Mouse (Mus musculus): ENCODE results near the gene Gm11938. TPM values are rescaled to one million over a fixed set of nuclear protein-coding genes. Genes with fewer than 3 reads are reported as not detected.
"Not testable (repeated sequence)": the region's sequence is repeated elsewhere in the genome, so short reads cannot be mapped to it uniquely, and the experiment has no call there.

Gene Gm11938
- total RNA-seq (2021) = not detected
- long read RNA-seq, experiment 1 = 0 reads
- long read RNA-seq, experiment 2 = 0 reads

DNA sequence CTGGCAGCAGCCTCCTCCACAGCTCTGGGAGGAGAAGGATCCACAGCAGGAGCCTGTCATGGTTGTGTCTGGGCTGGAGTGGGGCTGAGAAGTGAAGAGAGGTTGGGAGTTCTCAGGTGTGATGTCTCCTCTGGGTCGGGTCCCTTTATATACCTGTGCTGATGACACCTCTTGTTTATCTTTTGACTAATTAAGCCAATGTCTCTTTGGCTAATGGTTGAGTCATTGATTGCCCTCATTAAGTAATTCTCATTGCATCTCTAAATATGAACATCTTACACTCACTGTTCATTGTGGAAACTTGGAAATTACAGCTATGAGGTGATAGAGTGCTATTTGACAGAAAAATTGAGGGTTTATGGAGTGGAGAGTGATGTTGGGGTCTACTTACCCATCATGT is at the start of gene Gm11938:
TSS of gene Gm11938 (minus strand) at position 101 of the 400 bp plus-strand sequence.
- DNase-seq (ENCODE audit: low spot score) = not testable (repeated sequence)

DNA sequence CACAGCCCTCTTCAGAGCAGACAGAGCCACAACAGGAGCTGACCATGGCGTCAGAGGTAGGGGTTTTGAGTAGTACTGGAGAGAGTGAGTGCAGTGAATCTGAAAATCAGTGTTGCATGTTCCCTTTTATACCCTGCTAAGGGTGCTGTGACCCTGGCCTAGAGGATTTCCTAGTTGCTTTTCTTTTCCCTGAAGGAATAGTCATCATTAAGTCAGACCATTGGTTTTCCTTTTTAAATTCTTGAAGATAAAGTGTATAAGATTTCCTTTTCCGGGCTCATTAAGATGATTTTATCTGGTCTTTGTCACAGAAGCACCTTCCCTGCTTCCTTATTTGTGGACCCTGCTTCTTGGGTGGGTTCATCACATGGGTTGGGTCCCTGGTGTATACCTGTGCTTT is 47.0 kb upstream of the Gm11938 start, which contains the start of gene Gm11555:
TSS of gene Gm11555 (minus strand) at position 101 of the 400 bp plus-strand sequence.
- no peak for DNase-seq (ENCODE audit: low spot score)

- no peak for DNase-seq (ENCODE audit: low spot score)
These were observed 43.3 kb upstream of the Gm11938 start for GRCm38 (mm10) chr11:99646444-99646843.

DNA sequence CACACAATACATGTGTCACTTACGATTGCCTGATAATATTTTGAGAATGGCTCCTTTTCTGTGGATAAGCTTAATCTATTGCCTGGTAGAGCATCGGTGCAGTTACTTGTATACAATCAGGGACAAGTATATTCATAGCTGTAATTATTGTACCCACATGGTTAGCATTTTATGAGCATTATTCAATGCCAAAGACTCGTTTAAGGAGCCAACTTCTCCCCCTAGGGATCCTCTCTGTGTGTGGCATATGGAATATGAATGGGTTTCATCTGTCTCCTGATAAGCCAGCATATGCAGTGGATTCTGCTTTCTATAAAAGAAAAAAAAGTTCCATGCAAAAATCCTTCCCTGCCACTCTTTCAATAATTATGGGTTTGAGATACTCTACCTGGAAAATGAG is 41.2 kb upstream of the Gm11938 start:
- no peak for DNase-seq (ENCODE audit: low spot score)

DNA sequence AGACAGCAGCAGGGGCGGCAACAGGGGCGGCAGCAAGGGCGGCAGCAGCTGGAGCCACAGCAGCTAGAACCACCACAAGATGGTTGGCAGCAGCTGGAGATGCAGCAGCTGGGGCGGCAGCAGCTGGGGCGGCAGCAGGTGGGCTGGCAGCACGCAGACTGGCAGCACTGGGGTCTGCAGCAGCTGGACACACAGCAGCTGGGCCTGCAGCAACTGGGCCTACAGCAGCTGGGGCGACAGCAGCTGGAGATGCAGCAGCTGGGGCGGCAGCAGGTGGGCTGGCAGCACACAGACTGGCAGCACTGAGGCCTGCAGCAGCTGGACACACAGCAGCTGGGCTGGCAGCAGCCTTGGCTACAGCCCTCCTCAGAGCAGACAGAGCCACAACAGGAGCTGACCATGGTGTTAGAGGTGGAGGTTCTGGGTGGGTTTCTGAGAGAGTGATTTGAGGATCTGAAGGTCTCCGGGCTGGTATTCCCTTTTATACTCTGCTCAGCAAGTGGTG is 40.6 kb upstream of the Gm11938 start, which contains the start of gene Krtap4-7:
TSS of gene Krtap4-7 (minus strand) at position 455 of the 505 bp plus-strand sequence.
- DNase-seq (ENCODE audit: low spot score) = not testable (repeated sequence)

GRCm38 (mm10) chr11:99640926-99641325 is 37.8 kb upstream of the Gm11938 start:
- no peak for DNase-seq (ENCODE audit: low spot score)

DNA sequence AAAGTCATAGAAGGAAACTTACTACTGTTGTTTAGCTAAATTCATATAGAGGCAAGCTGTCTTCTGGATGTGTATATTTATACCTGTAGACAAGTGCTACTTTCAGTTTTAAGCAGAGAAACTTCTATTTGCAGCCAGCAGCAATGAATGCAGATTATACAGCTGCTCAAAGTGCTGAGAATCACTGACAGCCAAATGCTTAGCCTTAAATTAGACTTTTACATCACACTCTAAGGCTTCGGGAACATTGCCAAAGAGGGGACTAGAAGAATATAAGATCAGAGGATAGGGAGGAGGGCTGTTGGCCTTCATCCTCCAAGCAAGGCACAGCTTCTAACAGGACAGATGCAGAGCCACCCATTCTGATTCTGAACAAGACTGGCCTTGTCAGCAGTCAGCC is 34.0 kb upstream of the Gm11938 start:
- no peak for DNase-seq (ENCODE audit: low spot score)

DNA sequence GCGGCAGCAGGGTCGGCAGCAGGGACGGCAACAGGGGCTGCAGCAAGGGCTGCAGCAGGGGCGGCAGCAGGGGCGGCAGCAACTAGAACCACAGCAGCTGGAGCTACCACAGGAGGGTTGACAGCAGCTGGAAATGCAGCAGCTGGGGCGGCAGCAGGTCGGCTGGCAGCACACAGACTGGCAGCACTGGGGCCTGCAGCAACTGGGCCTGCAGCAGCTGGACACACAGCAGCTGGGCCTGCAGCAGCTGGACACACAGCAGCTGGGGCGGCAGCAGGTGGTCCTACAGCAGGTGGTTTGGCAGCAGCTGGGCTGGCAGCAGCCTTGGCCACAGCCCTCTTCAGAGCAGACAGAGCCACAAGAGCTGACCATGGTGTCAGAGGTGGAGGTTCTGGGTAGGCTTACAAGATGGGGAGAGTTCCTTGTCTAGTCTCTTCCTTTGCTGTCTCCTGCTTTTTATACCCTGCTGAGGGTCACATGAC is 31.6 kb upstream of the Gm11938 start, which contains the start of gene Krtap4-2:
TSS of gene Krtap4-2 (minus strand) at position 432 of the 482 bp plus-strand sequence.
- DNase-seq (ENCODE audit: low spot score) = no peak

DNA sequence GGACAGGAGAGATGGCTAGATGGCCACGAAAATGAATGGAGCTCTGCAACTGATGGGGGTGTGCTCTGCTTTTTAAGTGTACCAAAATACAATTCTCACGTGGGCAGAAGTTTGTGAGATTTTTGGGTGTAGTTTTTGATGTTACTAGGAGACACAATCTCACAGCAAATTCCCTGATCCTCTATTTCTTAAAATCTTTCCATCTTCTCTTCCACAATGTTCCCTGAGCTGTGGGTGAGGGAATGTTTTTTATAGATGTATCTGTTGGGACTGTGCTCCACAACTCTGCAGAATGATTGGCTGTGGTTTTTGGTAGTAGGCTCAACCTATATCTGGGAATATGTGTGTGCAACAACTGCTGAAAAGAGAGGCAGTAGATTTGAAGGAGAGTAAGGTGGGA is 30.2 kb upstream of the Gm11938 start:
- no peak for DNase-seq (ENCODE audit: low spot score)

DNA sequence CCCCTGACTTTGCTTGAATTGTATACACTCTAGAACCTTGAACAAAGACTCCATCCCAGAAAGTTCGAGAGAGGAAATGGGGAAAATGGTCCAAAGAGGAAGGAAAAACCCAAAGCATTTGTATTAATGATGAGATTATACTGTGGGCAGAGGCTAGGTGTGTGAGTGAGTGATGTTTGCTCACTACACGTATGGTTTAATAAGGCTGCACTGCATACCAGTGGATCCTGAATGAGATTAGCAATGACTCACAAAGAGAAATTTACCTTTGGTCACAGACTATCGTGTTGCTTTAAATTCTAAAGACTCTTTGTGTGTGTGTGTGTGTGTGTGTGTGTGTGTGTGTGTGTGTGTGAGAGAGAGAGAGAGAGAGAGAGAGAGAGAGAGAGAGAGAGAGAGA is 27.8 kb upstream of the Gm11938 start:
- no peak for DNase-seq (ENCODE audit: low spot score)

DNA sequence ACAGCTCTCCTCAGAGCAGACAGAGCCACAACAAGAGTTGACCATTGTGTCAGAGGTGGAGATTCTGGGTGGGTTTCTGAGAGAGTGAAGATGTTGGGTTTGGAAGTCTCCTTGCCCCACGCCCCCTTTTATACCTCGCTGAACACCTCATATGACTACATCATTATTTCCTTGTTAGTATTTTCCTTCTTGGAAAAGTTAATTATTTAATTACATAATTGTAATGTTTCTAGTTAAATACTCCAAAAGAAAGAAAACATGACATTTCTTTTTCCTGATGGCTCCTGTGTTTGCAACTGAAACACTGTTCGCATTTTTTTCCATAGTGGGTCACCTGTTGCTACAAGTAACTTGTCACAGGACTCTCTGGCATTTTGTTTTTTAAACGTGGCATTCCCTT is 25.0 kb upstream of the Gm11938 start, which contains the start of gene Krtap4-1:
TSS of gene Krtap4-1 (minus strand) at position 101 of the 400 bp plus-strand sequence.
- no peak for DNase-seq (ENCODE audit: low spot score)

DNA sequence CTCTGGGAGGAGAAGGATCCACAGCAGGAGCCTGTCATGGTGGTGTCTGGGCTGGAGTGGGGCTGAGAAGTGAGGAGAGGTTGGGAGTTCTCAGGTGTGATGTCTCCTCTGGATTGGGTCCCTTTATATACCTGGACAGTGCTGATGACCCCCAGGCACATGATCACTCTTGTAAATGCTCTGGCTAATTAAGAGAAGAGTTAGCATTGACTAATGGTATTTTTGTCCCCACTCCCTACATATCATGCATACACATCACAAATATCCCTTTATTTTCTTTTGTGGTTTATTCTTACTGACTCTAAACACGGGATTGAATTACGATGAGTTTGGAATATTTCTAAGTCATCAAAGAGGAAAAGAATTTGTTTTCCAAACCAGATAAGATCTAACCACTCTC is 17.2 kb upstream of the Gm11938 start, which contains the start of gene Gm11562:
TSS of gene Gm11562 (minus strand) at position 101 of the 400 bp plus-strand sequence.
- no peak for DNase-seq (ENCODE audit: low spot score)

DNA sequence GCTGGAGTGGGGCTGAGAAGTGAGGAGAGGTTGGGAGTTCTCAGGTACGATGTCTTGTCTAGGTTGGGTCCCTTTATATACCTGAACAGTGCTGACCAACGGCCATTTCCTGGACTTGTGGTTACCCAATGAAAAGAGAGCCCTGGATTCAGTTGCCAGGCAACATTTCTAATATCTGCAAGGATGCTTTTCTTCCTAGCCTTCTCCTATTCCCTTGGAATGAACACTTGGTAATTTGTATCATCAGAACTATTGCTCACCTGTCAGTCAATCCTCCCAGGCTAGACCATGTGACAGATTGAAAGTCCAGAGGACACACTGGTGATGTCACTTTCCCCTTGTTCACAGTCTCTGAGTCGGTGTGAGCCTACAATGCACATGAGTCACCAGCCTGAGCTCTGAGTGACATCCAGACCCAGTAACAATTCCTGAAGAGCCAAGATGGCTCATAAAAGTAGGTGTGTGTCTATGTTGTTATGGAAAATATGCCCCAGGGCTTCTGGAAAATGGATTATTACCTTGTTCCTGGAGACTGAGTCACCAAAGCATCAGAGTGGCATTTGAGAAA is 11.8 kb upstream of the Gm11938 start, which contains the start of gene Krtap2-4:
TSS of gene Krtap2-4 (minus strand) at position 51 of the 568 bp plus-strand sequence.
- DNase-seq (ENCODE audit: low spot score) = no peak

- DNase-seq (ENCODE audit: low spot score) = not testable (repeated sequence)
These were observed 7.0 kb upstream of the Gm11938 start, which contains the start of gene Gm11937 for GRCm38 (mm10) chr11:99610089-99610488. Gene Gm11937, minus strand, starts transcription at chr11:99610189.

DNA sequence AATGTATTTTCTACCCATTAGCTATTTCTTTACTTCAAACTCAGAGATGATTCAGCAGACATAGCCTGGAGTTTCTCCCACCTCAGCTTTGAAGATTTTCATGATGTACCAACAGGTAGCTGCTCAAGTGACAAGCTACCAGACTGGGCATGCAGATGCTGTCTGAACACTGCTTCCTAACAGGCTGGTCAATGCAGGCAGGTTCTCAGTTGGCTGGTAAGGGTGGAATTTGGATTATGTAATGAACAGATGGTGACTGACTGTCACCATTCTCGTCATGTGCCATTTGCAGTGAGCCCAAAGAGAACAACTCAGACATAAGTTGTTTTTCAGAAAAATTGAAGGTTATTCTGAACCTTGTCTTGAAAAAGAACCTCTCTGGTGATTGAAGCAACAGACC is 6.0 kb upstream of the Gm11938 start:
- DNase-seq (ENCODE audit: low spot score) = no peak

- not testable (repeated sequence) for DNase-seq (ENCODE audit: low spot score)
These were observed 5.4 kb downstream of the Gm11938 start, which contains the start of gene Krtap9-3 for GRCm38 (mm10) chr11:99597742-99598141. Gene Krtap9-3, minus strand, starts transcription at chr11:99598105.

DNA sequence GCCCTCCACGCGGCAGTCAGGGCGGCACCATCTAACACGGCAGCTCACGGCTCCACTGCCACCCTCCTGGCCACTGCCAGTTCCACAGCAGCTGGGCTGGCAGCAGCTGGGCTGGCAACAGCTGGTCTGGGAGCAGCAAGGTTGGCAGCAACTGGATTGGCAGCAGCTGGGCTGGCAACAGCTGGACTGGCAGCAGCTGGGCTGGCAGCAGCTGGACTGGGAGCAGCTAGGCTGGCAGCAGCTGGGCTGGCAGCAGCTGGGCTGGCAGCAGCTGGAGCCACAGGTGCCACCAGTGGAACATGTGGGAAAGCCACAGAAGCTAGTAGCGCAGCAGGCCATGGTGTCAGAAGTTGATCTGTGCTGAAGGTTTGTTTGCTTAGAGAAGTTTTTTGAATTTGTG is 12.1 kb downstream of the Gm11938 start, which contains the start of gene Krtap1-3:
TSS of gene Krtap1-3 (minus strand) at position 359 of the 400 bp plus-strand sequence.
- DNase-seq (ENCODE audit: low spot score) = no peak

DNA sequence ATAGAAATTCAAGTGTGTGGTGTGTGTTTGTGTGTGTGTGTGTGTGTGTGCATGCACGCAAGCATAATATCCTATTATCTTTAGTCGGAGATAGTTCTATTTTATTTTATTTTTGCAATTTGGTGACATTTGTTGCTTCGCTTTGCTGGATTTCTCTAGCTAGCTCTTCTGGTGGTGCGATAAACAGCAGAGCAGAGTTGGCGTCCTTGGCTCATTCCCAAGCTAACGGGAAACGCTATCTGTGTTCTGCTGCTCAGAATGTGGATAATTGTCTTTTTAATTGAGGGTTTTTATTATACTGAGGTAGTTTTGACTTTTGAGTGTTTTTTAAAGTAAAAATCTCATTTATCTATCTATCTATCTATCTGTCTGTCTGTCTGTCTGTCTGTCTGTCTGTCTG is 18.0 kb downstream of the Gm11938 start:
- DNase-seq (ENCODE audit: low spot score) = no peak

DNA sequence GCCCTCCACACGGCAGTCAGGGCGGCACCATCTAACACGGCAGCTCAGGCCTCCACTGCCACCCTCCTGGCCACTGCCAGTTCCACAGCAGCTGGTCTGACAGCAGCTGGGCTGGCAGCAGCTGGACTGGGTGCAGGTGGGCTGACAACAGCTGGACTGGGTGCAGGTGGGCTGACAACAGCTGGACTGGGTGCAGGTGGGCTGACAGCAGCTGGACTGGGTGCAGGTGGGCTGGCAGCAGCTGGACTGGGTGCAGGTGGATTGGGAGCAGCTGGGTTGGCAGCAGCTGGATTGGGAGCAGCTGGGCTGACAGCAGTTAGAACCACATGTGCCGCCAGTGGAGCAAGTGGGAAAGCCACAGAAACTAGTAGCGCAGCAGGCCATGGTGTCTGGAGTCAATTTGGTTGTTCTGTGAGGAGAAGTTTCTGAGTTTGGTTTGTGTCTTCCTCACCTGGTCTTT is 19.8 kb downstream of the Gm11938 start, which contains the start of gene Krtap1-4:
TSS of gene Krtap1-4 (minus strand) at position 410 of the 460 bp plus-strand sequence.
- DNase-seq (ENCODE audit: low spot score) = no peak

DNA sequence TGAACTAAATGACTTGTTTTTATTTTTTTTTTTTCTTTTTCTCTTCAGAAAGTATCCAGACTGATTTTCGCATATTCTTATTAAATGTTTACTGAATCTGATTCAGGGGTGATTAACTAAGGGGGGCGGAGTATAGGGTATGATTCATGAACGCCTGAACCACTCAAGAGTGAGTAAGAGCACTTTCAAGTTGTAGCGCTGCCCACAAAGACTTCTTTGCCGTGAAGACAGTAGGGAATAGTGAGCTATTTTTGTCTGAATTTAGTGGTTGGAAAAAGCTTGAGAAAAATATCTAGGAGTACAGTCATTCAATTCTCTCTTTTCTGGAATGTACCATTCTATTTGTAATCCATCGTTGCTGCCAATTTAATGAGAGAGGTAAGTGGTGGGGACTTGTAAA is 21.5 kb downstream of the Gm11938 start:
- no peak for DNase-seq (ENCODE audit: low spot score)

DNA sequence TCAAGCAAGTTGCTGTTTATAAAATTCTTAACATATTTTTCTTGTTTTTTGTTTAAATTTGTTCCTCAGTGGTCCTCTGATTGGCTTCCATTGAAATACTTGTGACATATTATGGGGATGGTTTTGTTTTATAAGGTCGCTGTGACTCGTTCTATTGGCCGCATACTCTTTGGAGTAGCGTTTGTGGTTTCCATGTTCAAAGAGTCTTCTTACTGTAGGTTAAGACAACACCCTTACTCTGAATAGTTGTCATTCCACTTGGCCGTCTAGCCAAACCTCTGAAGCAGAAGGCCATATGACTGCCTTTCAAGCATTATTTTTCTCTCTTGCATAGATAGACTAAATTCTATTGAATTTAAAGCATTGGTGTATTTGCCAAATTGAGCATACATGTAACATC is 22.1 kb downstream of the Gm11938 start:
- no peak for DNase-seq (ENCODE audit: low spot score)

GRCm38 (mm10) chr11:99580636-99581035 is 22.5 kb downstream of the Gm11938 start, which contains the start of gene Krtap1-5:
Gene Krtap1-5, minus strand, starts transcription at chr11:99581016.
- no peak for DNase-seq (ENCODE audit: low spot score)

All from gastrocnemius, adult 18-20 months (tissue).